Mouse (Mus musculus): ENCODE measurements around the gene Adam21. TPM values are rescaled to one million over a fixed set of nuclear protein-coding genes. Genes with fewer than 3 reads are reported as not detected.
"Not testable (repeated sequence)": the region's sequence is repeated elsewhere in the genome, so short reads cannot be mapped to it uniquely, and the experiment has no call there.

The Adam21 gene
- not detected for total RNA-seq (2021)
- long read RNA-seq, experiment 1 = 0 reads
- long read RNA-seq, experiment 2 = 0 reads

DNA sequence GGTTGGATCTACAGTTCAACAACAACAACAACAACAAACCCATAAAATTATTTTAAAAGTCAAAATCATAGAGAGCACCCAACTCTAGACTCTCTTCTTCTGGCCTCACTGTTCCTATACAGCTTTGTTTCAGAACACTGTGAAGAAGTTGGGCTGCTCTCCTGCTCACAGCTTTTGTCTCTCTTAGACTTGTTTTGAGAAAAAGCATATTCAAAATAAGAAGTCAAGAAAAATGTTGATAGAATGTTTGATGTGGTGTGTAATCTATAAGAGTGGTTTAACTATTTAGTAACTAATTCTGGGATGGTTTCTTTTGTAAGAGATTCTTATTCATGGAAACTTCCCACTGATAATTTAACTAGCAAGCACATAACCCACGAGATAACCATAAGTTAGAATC, at the start of gene Adam21:
Gene Adam21 (minus strand): TSS at position 101 of the 400 bp plus-strand sequence.
- no peak for DNase-seq

GRCm38 (mm10) chr12:81616980-81617379, 48.7 kb upstream of the Adam21 start:
- DNase-seq = no peak

GRCm38 (mm10) chr12:81615807-81616206, 47.5 kb upstream of the Adam21 start:
- DNase-seq = no peak

DNA sequence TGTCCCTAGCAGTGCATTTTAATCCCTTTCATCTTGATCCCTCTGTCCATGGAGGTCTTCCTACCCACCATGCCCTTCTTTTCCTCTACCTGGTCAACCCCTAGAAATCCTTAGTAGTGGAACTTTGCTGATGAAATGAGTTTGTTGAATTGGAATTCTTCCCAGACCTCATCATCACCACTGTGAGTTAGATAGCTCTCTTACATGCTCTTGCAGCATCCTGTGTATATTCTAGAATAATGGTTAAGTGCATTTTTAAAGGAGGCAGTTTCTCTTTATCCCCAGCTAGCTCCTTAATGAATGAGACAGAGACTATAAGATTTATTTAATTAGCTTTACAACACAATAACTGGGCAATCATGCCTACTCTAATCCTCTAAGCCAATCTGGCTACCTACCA, 41.2 kb upstream of the Adam21 start:
- DNase-seq = no peak

DNA sequence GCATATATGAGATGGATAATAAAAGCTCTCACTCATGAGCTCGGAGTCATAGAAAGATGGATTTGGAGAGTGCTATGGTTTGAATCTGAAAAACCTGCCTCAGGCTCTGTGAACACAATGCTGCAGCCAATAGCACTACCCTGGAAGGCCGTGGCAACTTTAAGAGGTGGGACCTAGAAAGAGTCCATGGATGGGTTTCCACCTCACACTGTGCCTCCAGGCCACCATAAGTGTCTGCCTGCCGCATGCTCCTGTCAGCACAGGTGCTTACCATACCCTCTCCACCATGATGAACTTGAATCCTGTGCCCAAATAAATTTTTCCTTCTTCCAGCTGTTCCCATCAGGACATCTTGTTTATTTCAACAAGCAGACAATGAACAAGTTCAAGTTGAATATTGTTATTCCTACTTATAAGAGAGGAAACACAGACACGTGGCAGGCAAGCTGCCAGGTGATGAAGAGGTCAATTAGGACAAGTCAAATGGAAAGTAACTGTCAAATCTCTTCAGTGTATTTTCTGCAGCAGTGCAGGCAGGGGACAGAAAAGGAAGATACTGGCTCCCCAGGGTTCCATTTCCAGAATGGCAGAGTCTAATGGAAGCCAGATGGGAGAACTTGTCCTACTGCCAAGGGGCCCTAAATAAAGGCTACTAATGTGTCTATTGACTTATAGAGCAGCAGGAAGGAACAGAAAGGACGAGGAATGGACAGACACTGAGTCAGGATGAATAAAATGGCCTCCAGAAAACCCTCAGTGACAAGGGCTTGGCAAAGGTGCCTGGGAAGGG, 36.9 kb upstream of the Adam21 start:
- no peak for DNase-seq

DNA sequence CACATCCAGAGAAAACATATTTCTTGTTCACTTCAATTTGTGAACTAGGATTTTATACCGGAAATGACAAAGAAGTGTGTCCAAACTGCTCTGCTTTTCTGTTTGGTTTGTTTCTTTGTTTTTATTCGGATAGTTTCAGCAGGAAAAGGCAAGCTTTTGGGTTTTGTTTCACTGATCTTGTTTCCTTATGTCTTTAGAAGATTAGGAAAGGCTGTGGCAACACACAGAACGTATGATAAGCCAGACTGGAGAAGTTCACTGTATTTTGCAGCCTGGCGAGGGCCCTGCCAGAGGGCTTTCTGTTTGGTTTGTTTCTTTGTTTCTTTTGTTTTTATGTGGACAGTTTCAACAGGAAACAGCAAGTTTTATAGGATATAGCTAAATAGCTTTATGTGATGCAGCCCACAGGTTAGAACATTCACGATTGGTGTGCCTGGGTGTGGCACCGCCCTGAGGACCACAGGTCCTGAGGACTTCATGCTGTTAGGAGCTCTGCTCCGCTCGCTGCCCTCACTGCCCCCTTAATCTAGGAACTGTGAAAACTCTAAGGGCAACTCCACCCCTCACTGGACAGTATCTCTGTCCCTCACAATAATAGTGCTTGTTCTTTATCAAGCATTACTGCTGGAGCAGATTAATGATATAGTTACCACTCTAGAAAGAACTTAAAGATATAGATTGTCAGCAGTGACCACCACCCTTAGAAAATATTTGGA, 28.4 kb upstream of the Adam21 start:
- no peak for DNase-seq

DNA sequence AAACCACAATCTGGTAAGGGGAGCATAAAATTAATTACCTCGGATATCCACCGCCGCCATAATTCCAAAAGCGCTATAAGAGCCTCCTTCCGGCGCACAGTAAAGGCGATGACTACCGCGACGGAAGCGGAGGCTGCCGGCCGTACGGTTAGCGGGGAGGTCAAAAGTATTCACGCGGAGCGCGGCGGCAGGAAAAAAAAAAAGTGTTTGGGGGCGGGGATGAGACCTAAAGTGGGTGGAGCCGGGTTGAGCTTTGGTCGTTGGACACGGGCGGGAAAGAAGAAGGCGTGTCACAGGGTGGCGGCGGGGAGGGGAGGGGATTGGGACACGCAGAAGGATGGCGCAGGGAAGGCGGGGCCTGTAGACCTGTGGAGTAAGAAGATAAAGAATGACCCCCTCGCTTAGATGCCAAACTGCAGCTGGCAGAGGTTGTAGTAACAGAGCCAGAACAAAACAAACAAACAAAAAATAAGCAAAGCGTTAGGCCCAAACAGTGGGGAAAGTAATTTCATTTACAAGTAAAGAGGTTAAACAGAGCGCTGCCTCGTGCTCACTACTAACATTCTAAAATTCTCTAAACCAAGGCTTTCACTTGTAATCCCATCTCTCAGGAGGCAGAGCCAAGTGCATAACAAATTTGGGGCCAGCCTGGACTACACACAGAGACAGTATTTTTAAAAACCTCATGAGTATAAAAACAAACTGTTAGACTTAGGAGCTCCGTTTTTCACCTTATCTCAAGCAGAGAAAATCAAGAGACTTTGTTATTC, 26.8 kb upstream of the Adam21 start, which contains the start of gene Med6:
Gene Med6 (minus strand): TSS at position 107 of the 770 bp plus-strand sequence.
- DNase-seq = peak; percentile 93

GRCm38 (mm10) chr12:81567931-81568330, 343 bp downstream of the Adam21 start:
- no peak for DNase-seq

GRCm38 (mm10) chr12:81564173-81564572, 4.1 kb downstream of the Adam21 start:
- DNase-seq = no peak

DNA sequence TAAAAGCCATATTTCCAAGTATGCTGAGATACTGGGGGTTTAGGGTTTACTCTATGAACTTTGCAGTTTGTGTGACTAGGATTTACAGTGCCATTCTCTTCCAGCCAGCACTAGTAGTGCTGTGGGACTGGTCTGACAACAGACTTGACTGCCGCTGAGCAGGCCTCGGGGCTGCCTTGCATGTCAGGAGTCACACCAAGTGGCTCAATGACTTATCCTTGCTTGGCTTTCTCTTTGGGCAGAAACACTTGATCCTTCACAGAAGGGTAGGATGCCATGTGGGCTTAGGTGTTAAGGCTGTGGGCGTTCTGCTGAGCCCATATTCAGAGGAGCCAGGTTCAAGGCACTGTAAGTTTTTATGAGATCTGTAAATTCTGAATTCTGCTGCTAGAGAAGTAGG, 19.0 kb downstream of the Adam21 start:
- DNase-seq = no peak

DNA sequence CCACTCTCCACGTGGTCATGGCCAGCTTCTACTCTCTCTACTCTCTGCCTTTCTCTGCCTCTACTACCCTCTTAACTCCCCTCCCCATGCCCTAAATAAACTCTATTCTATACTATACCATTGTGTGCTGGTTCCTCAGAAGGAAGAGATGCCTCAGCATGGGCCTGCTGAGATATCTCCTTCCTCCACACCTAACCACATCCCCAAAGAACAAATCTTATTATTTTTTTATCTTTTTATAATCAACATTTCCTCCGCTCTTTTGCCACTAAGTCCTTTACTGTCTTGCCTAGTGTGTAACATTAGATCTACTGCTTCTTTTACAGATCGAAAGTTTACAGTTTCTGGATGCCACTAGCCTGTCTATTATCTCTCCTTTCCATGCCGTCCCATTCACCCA, 21.1 kb downstream of the Adam21 start:
- no peak for DNase-seq

DNA sequence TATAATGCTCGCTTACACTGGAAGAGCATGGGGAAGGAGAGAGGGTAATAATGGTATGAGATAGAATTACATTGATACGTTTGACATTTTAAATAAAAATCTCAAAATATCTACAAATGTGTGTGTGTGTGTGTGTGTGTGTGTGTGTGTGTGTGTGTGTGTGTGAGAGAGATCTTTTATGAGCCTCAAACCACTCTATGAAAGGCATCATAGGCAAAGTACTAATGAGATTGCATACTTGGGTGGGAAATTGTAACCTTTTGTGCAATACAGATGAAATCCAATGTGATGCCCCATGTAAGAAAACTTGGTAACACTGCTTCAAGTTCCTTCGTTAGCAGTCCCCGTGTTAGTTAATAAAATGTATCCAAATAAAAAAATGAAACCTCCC, 35.2 kb downstream of the Adam21 start:
- no peak for DNase-seq

DNA sequence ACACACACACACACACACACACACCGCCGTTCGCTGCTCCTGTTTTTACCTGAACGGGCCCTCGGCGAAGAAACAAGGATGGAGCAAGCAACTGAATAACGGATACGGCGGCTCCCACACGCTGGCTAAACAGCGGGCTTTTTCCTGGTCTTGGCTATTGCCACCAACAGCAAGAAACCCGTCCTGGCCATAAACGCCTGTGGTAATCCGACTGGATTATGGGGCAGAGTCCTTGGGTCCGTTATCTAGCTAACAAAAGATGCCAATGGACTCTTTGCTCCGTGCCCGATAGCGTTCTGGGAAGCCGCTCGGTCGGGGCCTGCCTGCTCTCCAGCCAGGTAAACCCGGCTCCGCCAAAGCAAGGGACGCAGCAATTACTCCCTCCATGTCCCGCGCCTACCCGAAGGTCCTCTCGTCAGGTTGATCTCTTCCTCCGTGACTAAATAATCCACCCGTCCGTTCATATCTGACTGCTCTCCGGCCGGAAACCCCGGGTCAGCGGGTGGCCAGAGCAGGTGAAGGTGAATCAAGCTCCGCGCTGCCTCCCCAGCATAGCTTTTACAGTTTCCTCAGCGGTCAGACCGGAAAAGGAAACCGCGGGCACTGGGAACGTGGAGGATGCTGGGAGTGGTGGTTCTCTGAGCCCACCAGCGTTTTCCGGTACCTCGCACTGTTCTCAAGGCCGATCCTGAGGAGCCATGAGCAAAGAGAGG, 35.8 kb downstream of the Adam21 start, which contains the start of the genes Gm20498 and Synj2bp:
Gene Gm20498 (minus strand): TSS at position 590 of the 713 bp plus-strand sequence.
Gene Synj2bp (minus strand): TSS at position 596 of the 713 bp plus-strand sequence.
- DNase-seq = peak; percentile 73

DNA sequence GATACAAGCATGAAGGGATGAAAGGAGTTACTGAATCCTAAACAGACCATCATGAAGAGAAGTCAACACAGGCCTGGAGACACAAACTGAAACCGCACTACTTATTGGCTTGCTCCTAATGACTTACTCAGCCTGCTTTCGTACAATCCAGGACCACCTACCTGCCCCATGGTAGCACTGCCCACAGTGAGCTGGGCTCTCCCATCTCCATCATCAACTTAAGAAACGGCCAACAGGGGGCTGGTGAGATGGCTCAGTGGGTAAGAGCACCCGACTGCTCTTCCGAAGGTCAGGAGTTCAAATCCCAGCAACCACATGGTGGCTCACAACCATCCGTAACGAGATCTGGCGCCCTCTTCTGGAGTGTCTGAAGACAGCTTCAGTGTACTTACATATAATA, 37.7 kb downstream of the Adam21 start:
- DNase-seq = not testable (repeated sequence)

Other genes with a start within 250 kb of the Adam21 start
- 10 to 100 TPM; 14.3 to 24.0 TPM for gene Slc8a3, start 235.3 kb downstream of the Adam21 start, total RNA-seq (2021)
- under 1 TPM; 0.77 to 0.94 TPM for gene Gm4787, start 189.0 kb downstream of the Adam21 start, total RNA-seq (2021)
- 1 to 10 TPM in 1 of 2 experiments, under 1 TPM in 1; 0.79 to 1.4 TPM for gene Adam4, start 146.5 kb downstream of the Adam21 start, total RNA-seq (2021)
- 10 to 100 TPM; 74.9 to 75.6 TPM for gene Cox16, start 83.3 kb downstream of the Adam21 start, total RNA-seq (2021)
- 10 to 100 TPM; 34.2 to 37.1 TPM for gene Gm20498, start 35.6 kb downstream of the Adam21 start, total RNA-seq (2021)
- 10 to 100 TPM; 31.3 to 40.4 TPM for gene Synj2bp, start 35.6 kb downstream of the Adam21 start, total RNA-seq (2021)
- gene Med6, start 26.5 kb upstream of the Adam21 start, total RNA-seq (2021) = 10 to 100 TPM in 1 of 2 experiments, 1 to 10 TPM in 1; 9.9 to 12.8 TPM
- gene Ttc9, start 62.8 kb upstream of the Adam21 start, total RNA-seq (2021) = 10 to 100 TPM in 1 of 2 experiments, 1 to 10 TPM in 1; 8.4 to 14.1 TPM
- under 1 TPM; 0.08 to 0.13 TPM for gene Map3k9, start 212.7 kb upstream of the Adam21 start, total RNA-seq (2021)

Measured in gastrocnemius, postnatal 25 days (tissue).